ENCODE assay signal across 26 mouse cellular contexts in the genomic region with DNA sequence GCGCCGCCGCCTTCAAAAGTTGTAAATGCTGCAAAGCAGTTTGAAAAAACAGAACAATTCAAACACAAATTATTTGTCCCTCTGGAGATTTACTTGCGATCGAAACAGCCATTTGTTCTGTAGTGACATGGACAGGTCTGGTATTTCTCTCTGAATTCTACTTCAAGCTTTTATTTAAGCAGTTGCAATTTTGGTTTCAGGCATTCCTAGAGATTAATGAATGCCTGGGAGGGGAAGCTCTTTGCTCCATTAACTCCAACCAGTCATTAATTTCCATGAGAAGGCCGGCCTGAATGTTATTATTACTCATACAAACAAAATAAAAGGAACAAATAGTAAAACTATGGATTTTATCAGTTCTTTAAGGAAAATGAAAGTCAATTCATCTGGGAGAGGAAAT.
DNase-seq lines count a peak whose midpoint lies in the region; ATAC-seq and TF ChIP-seq lines count a peak whose summit lies in the region.
"Had no signal": no experiment of that assay in that cellular context is flagged by ENCODE, and none has a peak within 500 bp of the region (broad histone marks: within the 10 kb centered on the region; RNA-seq: fewer than 3 reads in every experiment).

No protein-coding gene starts in this region.

- H3K4me2 ChIP-seq in kidney, embryonic 14.5 days (replicated peaks; ENCODE audit: low read depth, low read length): no peak overlapping the region; the same call in 1 of the 2 replicates
- H3K4me2 ChIP-seq in kidney, postnatal 0 days (ENCODE audit: low read length): peak overlapping the region; percentile 2; the same call in 1 of the 2 replicates
- H3K4me2 ChIP-seq in hindbrain, embryonic 16.5 days (ENCODE audit: low read length): no peak overlapping the region
- H3K4me2 ChIP-seq: embryonic facial prominence, embryonic 13.5 days; forebrain, embryonic 12.5 days; forebrain, embryonic 15.5 days; heart, embryonic 11.5 days; hindbrain, embryonic 12.5 days; hindbrain, embryonic 15.5 days had no signal

- H3K4me1 ChIP-seq in kidney, embryonic 14.5 days (ENCODE audit: control insufficient read depth, insufficient read depth, low read length): no peaks in the 10 kb centered on the region
- no peaks in the 10 kb centered on the region for H3K4me1 ChIP-seq in kidney, postnatal 0 days (replicated peaks; ENCODE audit: insufficient read depth, low read length)
- no peaks in the 10 kb centered on the region for H3K4me1 ChIP-seq in hindbrain, embryonic 16.5 days (ENCODE audit: control insufficient read depth, insufficient read depth, low read depth, low read length)
- H3K4me1 ChIP-seq: embryonic facial prominence, embryonic 10.5 days; embryonic facial prominence, embryonic 13.5 days; forebrain, embryonic 12.5 days; forebrain, embryonic 15.5 days; hindbrain, embryonic 12.5 days; hindbrain, embryonic 15.5 days had no signal

- no peak for TF ChIP-seq POLR2A in brain, embryonic 14.5 days (IDR thresholded peaks at IDR 0.05; ENCODE audit: borderline replicate concordance, extremely low read depth, insufficient read depth, insufficient read length, poor library complexity, severe bottlenecking)

- H3K36me3 ChIP-seq in kidney, embryonic 14.5 days (ENCODE audit: control insufficient read depth, insufficient read depth, low read length): no peaks in the 10 kb centered on the region
- no peaks in the 10 kb centered on the region for H3K36me3 ChIP-seq in kidney, postnatal 0 days (ENCODE audit: insufficient read depth, low read length)
- H3K36me3 ChIP-seq in hindbrain, embryonic 16.5 days (ENCODE audit: control insufficient read depth, insufficient read depth, low read length): no peaks in the 10 kb centered on the region
- H3K36me3 ChIP-seq: embryonic facial prominence, embryonic 10.5 days; embryonic facial prominence, embryonic 13.5 days; forebrain, embryonic 12.5 days; forebrain, embryonic 15.5 days; hindbrain, embryonic 12.5 days; hindbrain, embryonic 15.5 days had no signal

- H3K9me3 ChIP-seq in kidney, embryonic 14.5 days (ENCODE audit: control insufficient read depth, low read length): no peaks in the 10 kb centered on the region
- H3K9me3 ChIP-seq in kidney, postnatal 0 days (replicated peaks; ENCODE audit: low read length): no peaks in the 10 kb centered on the region
- H3K9me3 ChIP-seq in hindbrain, embryonic 16.5 days (ENCODE audit: control insufficient read depth, low read length): no peaks in the 10 kb centered on the region
- H3K9me3 ChIP-seq: embryonic facial prominence, embryonic 10.5 days; embryonic facial prominence, embryonic 13.5 days; forebrain, embryonic 12.5 days; forebrain, embryonic 15.5 days; hindbrain, embryonic 12.5 days; hindbrain, embryonic 15.5 days had no signal

- peak; percentile 69; the same call in 1 of the 2 replicates for ATAC-seq in kidney, embryonic 14.5 days (ENCODE audit: low FRiP score, low TSS enrichment)
- no peak for ATAC-seq in kidney, postnatal 0 days (replicated peaks; ENCODE audit: low FRiP score, low read depth)
- no peak for ATAC-seq in hindbrain, embryonic 16.5 days
- ATAC-seq: forebrain, embryonic 15.5 days had no signal

- DNase-seq in kidney, postnatal 10 days: no peak
- peak; percentile 79 for DNase-seq in kidney, postnatal 0 days (ENCODE audit: low spot score)
- no peak for DNase-seq in kidney, adult 11 months
- peak; percentile 37 for DNase-seq in Muller cell, postnatal 12 days (ENCODE audit: inconsistent ontology term)
- peak; percentile 8 for DNase-seq in brain, embryonic 14.5 days (ENCODE audit: low read depth)
- DNase-seq: adrenal gland, postnatal 10 days; adrenal gland, postnatal 36 days; B cell, adult 2 months; cerebellum, adult 11-12 months; cerebellum, adult 8-10 months; cerebellum, postnatal 10 days; cerebellum, postnatal 36 days; embryo, embryonic 11 days; gastrocnemius, postnatal 10 days; gastrocnemius, postnatal 36 days; heart, adult 11 months had no signal

- no peaks in the 10 kb centered on the region for H3K27me3 ChIP-seq in kidney, embryonic 14.5 days (ENCODE audit: control insufficient read depth, insufficient read depth, low read length)
- no peaks in the 10 kb centered on the region for H3K27me3 ChIP-seq in kidney, postnatal 0 days (ENCODE audit: insufficient read depth, low read length)
- H3K27me3 ChIP-seq in hindbrain, embryonic 16.5 days (replicated peaks; ENCODE audit: control insufficient read depth, insufficient read depth, low read length): no peaks in the 10 kb centered on the region
- H3K27me3 ChIP-seq: embryonic facial prominence, embryonic 13.5 days; forebrain, embryonic 12.5 days; forebrain, embryonic 15.5 days; hindbrain, embryonic 12.5 days; hindbrain, embryonic 15.5 days had no signal

- no peak overlapping the region for H3K27ac ChIP-seq in kidney, embryonic 14.5 days (ENCODE audit: low read depth, low read length)
- no peak overlapping the region for H3K27ac ChIP-seq in kidney, postnatal 0 days
- no peak overlapping the region for H3K27ac ChIP-seq in hindbrain, embryonic 16.5 days (ENCODE audit: low read depth, low read length)
- H3K27ac ChIP-seq: embryonic facial prominence, embryonic 10.5 days; embryonic facial prominence, embryonic 13.5 days; forebrain, embryonic 12.5 days; forebrain, embryonic 15.5 days; hindbrain, embryonic 12.5 days; hindbrain, embryonic 15.5 days had no signal

- TF ChIP-seq CTCF in kidney, postnatal 0 days (IDR thresholded peaks at IDR 0.05; ENCODE audit: low read depth): no peak
- TF ChIP-seq CTCF in brain, embryonic 14.5 days (IDR thresholded peaks at IDR 0.05; ENCODE audit: borderline replicate concordance, extremely low read depth, insufficient read depth, insufficient read length): no peak

- H3K9ac ChIP-seq in kidney, embryonic 14.5 days (ENCODE audit: low read depth, low read length): no peak overlapping the region
- no peak overlapping the region for H3K9ac ChIP-seq in kidney, postnatal 0 days (ENCODE audit: low read depth, low read length)
- no peak overlapping the region for H3K9ac ChIP-seq in hindbrain, embryonic 16.5 days (ENCODE audit: low read depth, low read length)
- H3K9ac ChIP-seq: embryonic facial prominence, embryonic 13.5 days; forebrain, embryonic 12.5 days; forebrain, embryonic 15.5 days; hindbrain, embryonic 12.5 days; hindbrain, embryonic 15.5 days had no signal

- WGBS in kidney, embryonic 14.5 days: 12% methylated on average over 6 of the region's 6 CpGs
- 17% methylated on average over 6 of the region's 6 CpGs for WGBS in kidney, postnatal 0 days
- WGBS in hindbrain, embryonic 16.5 days: 61% methylated on average over 6 of the region's 6 CpGs

- H3K4me3 ChIP-seq in kidney, embryonic 14.5 days (ENCODE audit: low read length): no peak overlapping the region
- H3K4me3 ChIP-seq in kidney, postnatal 0 days (replicated peaks; ENCODE audit: low read depth, low read length): no peak overlapping the region
- H3K4me3 ChIP-seq in hindbrain, embryonic 16.5 days (ENCODE audit: low read length): no peak overlapping the region
- H3K4me3 ChIP-seq: embryonic facial prominence, embryonic 10.5 days; embryonic facial prominence, embryonic 13.5 days; erythroblast, embryonic 14.5 days; forebrain, embryonic 12.5 days; forebrain, embryonic 15.5 days; hindbrain, embryonic 12.5 days; hindbrain, embryonic 15.5 days had no signal

Comparison
In these comparisons a context has a peak if more than half of its experiments do, and no peak if none do; other contexts are left out.
1. DNase-seq: peak in kidney, postnatal 0 days (single experiment), Muller cell, postnatal 12 days (single experiment) and brain, embryonic 14.5 days (single experiment); none in kidney, postnatal 10 days (single experiment) and kidney, adult 11 months (single experiment).